Mouse (Mus musculus): ENCODE measurements around the gene Csnk2a1.
"Not testable (repeated sequence)": the region's sequence is repeated elsewhere in the genome, so short reads cannot be mapped to it uniquely, and the experiment has no call there.

Gene Csnk2a1

DNA sequence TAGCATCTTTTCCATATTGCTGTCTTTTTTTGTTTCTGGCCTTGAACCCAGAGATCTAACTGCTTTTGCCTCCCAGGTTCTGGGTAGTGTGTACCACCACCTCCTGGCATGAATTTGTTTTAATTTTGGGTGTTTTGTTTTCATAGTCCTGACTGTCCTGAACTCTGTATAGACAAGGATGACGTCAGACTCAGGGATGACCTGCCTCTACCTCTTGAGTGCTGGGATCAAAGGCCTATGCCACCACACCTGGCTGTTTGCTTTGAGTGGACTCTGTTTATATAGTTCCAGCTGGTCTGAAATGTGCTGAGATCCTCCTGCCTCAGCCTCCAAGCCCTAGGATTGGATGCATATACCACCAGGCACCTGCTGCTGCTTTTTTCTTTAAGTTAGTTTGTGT lies 11.3 kb downstream of the Csnk2a1 start:
- DNase-seq (ENCODE audit: low spot score in 2 of 2): no peak

GRCm38 (mm10) chr2:152240580-152240979 lies 13.9 kb downstream of the Csnk2a1 start:
- DNase-seq (ENCODE audit: low spot score in 2 of 2): no peak

- no peak for DNase-seq (ENCODE audit: low spot score in 2 of 2)
These were observed 20.6 kb downstream of the Csnk2a1 start for GRCm38 (mm10) chr2:152247213-152247612.

GRCm38 (mm10) chr2:152250511-152250910 lies 23.9 kb downstream of the Csnk2a1 start:
- DNase-seq (ENCODE audit: low spot score in 2 of 2): no peak

DNA sequence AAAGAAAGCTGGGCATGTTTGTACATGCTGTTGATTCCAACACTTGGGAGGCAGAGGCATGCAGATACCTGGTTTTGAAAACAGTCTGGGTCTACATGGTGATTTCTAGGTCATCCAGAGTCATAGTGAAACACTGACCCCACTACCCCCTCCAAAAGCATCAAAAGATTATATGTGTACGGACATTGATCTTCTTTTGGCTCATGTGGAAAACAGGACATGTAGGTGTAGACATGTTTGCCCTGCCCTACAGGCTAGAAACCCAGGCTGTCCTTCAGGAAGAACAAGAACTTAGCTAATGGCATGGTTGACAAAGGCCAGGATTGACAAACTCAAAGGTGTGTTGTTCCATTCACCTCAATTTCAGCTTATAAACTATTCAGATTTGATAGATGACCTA lies 33.1 kb downstream of the Csnk2a1 start:
- no peak for DNase-seq (ENCODE audit: low spot score in 2 of 2)

- no peak for DNase-seq (ENCODE audit: low spot score in 2 of 2)
These were observed 47.0 kb downstream of the Csnk2a1 start for GRCm38 (mm10) chr2:152273639-152274038.

DNA sequence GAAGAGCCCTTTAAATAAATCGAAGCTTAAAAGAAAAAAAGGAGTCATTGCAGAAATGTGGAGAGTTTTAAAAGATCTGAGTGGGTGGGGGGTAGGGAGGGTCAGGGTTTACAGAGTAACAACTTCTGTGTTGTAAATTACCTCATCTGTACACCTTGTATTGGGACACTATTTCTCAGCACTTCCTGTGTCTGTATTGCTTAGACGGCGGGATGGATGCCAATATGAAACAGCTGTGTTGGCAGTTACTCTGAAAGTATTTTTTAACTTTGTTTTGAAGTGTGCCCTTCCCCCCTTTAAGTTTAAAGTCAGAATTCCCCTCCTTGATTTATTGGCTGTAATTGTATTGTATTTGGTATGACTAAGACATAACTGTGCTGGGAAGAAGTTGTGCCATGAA lies 54.8 kb downstream of the Csnk2a1 start:
- no peak for DNase-seq (ENCODE audit: low spot score in 2 of 2)

- DNase-seq (ENCODE audit: low spot score in 2 of 2): no peak
These were observed 60.9 kb downstream of the Csnk2a1 start for GRCm38 (mm10) chr2:152287560-152287959.

DNA sequence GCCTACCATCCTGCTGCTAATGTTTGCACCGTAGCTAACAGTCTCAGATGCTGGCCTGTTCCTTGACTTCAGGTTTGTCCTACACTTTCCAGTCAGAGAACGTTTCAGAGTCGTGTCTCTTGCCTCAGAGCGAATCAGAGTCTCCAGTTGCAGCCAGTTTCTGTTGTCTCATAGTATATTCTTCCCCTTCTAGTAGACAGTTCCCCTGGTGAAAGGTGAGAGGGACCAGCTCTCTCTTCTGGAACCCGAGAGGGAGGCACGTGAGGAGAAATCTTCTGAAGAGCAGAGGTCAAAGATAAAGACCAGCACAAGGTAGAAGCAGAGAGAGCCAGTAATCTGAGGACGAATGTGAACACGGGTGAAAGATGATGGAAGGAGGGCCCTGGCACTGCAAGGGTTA lies 61.4 kb downstream of the Csnk2a1 start:
- DNase-seq (ENCODE audit: low spot score in 2 of 2): no peak

GRCm38 (mm10) chr2:152289623-152290022 lies 63.0 kb downstream of the Csnk2a1 start:
- not testable (repeated sequence) for DNase-seq (ENCODE audit: low spot score in 2 of 2)

DNA sequence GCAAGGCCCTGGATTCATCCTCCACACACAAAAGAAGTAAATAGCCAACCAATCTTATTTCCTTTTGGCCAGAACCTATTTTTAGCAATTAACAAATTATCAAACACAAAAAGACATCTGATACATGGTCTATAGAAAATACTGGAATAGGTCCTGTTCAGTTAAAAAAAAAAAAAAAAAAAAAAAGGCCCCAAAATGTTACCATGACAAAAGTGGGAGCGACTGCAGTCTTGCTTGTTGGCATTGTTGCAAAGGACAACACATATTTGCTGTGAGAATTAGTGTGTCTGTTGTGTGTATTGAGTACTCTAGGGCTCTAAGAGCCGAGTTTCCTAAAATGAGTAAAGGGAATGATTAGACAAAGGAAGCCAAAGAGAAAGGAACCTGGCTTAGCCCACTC lies 65.8 kb downstream of the Csnk2a1 start:
- no peak for DNase-seq (ENCODE audit: low spot score in 2 of 2)

- no peak for DNase-seq (ENCODE audit: low spot score in 2 of 2)
These were observed 66.6 kb downstream of the Csnk2a1 start for GRCm38 (mm10) chr2:152293179-152293726.

- peak; percentile 88 to 91 for DNase-seq (ENCODE audit: low spot score in 2 of 2)
These were observed 67.3 kb downstream of the Csnk2a1 start, which contains the start of gene Tbc1d20 for GRCm38 (mm10) chr2:152293727-152294475. Gene Tbc1d20, plus strand, starts transcription at chr2:152293828.

GRCm38 (mm10) chr2:152294541-152294940 lies 67.9 kb downstream of the Csnk2a1 start:
- DNase-seq (ENCODE audit: low spot score in 2 of 2): no peak

GRCm38 (mm10) chr2:152302862-152303261 lies 76.2 kb downstream of the Csnk2a1 start:
- DNase-seq (ENCODE audit: low spot score in 2 of 2): peak; percentile 44

DNA sequence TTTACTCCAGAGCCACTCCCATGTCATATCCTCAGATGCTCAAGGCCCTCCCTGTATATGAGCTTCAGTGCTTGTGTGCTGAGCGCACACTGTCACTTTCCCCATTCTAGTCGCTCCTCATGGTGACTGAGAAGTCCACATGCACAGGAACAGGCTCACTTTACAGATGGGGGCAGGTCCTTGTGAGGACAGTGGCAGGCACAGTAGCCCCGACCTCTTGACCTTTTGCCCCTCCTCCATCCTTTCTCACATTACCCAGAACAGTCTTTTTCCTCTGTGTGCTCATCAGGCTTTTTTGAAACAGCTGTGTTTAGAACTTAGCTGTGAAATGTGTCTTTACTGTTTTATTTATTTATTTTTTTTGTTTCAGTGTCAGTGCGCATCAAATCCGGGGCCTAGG lies 77.1 kb downstream of the Csnk2a1 start:
- DNase-seq (ENCODE audit: low spot score in 2 of 2): no peak

DNA sequence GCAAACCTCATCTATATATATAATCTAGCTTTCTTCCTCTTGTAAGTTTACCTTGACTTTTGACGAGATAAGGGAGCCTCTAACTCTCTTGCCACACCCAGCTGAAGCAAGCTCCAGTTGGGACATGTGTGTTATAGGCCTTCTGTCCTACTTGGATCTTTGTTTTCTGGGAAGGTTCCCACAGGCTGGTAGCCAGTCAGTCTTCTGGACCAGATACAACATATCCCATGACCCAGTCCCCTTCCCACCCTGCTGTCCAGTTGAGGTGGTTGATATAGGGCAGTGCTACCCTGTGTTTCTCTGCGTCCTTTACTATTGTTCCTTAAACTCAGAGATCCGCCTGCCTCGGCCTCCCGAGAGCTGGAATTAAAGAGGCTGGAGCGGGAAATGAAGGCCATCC lies 78.8 kb downstream of the Csnk2a1 start:
- DNase-seq (ENCODE audit: low spot score in 2 of 2): no peak

GRCm38 (mm10) chr2:152307186-152307585 lies 80.5 kb downstream of the Csnk2a1 start:
- DNase-seq (ENCODE audit: low spot score in 2 of 2): no peak

- no peak for DNase-seq (ENCODE audit: low spot score in 2 of 2)
These were observed 86.4 kb downstream of the Csnk2a1 start for GRCm38 (mm10) chr2:152312996-152313395.

GRCm38 (mm10) chr2:152313926-152314325 lies 87.3 kb downstream of the Csnk2a1 start:
- no peak for DNase-seq (ENCODE audit: low spot score in 2 of 2)

- no peak for DNase-seq (ENCODE audit: low spot score in 2 of 2)
These were observed 90.4 kb downstream of the Csnk2a1 start for GRCm38 (mm10) chr2:152317054-152317453.

DNA sequence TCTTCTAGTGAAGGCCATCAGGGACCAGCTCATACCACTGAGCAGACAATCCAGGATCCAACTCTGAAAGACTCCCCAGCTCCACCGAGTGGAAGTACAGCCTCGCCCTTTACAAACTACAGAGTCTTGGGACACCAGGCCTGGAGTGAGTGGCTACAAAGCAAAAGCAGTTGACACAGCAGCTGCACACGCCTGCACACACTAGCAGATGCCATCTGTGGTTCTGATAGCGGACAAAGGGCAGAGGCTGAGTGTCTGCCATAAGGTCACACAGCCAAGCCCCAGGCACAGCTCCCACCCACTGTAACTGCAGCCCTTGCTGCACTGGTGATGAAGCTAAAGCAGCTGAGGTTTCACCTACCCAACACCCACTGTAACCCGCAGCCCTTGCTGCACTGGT lies 94.9 kb downstream of the Csnk2a1 start:
- DNase-seq (ENCODE audit: low spot score in 2 of 2): no peak

DNA sequence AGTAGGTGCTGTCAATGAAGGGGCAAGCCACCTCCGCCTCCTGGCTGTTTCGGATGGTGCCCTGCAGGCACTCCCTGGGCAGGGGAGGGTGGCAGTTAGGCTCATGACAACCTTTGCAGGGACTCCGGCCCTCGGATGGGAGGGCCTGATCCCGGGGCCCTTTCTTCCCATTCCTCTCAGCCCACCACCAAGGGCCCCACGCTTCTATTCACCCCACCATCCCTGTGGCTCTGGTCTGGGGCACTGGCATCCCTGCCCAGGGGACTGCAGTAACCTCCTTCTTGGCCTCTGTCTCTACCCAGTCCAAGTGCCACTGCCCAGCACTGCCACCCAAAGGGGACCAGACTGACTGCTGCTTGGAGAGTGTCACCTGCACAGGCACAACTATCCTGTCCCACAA lies 95.6 kb downstream of the Csnk2a1 start:
- DNase-seq (ENCODE audit: low spot score in 2 of 2): no peak

DNA sequence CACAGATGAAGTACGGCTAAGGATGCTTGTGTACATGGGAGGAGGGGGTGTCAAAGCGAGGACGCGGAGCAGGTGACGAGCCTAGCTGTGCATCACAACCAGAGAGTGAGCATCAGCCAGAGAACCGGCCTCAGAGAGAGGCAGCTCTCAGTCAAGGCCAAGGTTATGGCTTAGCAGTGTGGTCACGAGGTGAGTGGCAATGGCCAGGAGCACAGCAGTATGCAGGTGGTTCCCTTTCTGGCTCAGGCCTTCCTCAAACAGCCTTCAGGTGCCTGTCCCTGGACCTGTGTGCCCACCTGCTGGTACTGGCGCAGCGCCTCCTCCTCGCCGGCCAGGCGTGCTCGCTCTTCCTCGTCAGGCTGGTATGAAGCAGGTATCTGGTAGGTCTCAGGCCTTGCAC lies 97.3 kb downstream of the Csnk2a1 start:
- no peak for DNase-seq (ENCODE audit: low spot score in 2 of 2)
